Mouse (Mus musculus) erythroid progenitor cell, adult 5-6 weeks (primary cell): ENCODE measurements around the gene Tmie. TPM values are rescaled to one million over a fixed set of nuclear protein-coding genes. Genes with fewer than 3 reads are reported as not detected.
"Not testable (repeated sequence)": the region's sequence is repeated elsewhere in the genome, so short reads cannot be mapped to it uniquely, and the experiment has no call there.

Experiments used
- ATAC-seq: replicated peaks from 2 replicates; pipeline ENCODE4 v1.8.0; 2016; ENCODE audit warnings: moderate number of reproducible peaks, mild to moderate bottlenecking, moderate TSS enrichment, inconsistent platforms; ENCODE audit not compliant: poor library complexity, low FRiP score, severe bottlenecking
- total RNA-seq, 2 experiments: library from RNA; stranded (forward) in 1 of 2; stranded (reverse) in 1 of 2; fragments of 150-400 nt in 1 of 2; fragments of 186-747, 209-891 nt in 1 of 2; gene quantifications; 2 replicates each; pipeline versions ENCODE4 v1.2.3 to v1.2.4; 2015 to 2017; ENCODE audit warnings: low replicate concordance in 2 of 2

The Tmie gene
- total RNA-seq, 2 experiments from 2014 or later, result not detected

- ATAC-seq, result no peak
These were observed 24.0 kb downstream of the Tmie start for GRCm38 (mm10) chr9:110855903-110856302.

GRCm38 (mm10) chr9:110849162-110849561 is 30.8 kb downstream of the Tmie start:
- ATAC-seq, result no peak

GRCm38 (mm10) chr9:110844206-110844605 is 35.7 kb downstream of the Tmie start, which contains the start of gene Prss46:
Prss46 (plus strand) TSS chr9:110844506.
- no peak for ATAC-seq

- no peak for ATAC-seq
These were observed 38.5 kb downstream of the Tmie start for GRCm38 (mm10) chr9:110841438-110841837.

DNA sequence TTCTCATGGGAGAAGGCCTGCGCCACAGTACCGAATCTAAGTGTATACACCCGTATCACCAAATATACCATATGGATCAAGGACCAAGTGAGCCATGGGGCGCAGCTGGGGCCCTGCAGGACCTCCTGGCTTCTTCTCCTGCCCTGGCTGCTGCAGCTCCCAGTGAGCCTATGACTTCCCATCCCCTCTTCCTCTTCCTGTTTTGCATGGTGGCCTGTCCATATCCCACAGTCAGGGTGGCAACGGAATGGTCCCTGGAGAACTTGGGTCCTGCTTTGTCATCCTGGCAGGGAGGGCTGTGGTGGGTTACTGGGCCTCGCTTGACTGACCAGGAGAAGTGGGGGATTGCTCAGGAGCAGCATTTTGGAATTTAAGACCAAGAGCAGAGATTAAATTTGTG is 39.0 kb downstream of the Tmie start:
- ATAC-seq, result no peak

DNA sequence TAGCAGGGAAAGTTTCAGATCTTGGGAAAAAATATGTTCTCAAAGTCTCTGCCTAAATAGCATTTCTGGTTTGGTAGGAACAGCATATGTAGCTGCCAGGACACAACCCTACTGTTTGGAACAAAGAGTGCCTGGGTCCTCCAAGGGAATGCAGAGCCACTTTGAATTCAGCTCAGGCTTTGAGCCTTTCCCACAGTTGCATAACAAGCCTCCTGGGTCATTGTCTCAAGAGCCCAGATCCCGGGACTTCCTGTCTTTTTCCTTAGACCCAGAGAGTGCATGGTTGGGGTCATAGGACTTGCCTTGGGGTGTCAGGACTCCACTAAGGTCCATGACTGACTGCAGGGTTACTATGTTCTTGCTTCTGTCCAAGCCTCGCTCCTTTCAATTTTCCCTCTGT is 43.8 kb downstream of the Tmie start:
- ATAC-seq, result no peak

DNA sequence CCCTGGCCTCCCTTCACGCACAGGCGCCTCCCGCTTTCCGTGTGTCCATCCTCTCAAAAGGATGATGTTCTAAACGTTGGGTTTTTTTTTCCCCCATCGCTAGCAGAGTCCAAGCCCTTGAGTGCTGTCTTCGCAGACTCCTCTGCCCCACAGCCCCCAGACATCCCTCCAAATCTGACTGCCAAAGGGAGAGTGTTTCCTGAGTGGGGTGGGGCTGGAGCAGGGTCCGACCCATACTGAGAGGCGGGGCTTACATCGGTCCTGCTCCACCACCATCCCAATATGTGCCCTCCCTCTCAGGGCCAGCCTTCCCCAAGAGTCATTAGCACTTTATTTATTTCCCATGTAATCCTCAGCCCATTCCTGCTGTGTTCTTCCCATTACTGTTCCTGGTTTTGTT is 45.0 kb downstream of the Tmie start:
- no peak for ATAC-seq

GRCm38 (mm10) chr9:110834411-110834810 is 45.5 kb downstream of the Tmie start, which contains the start of gene Prss45:
Prss45 (plus strand) TSS chr9:110834588.
- ATAC-seq, result no peak

GRCm38 (mm10) chr9:110833021-110833420 is 46.9 kb downstream of the Tmie start:
- ATAC-seq, result no peak

- ATAC-seq, result no peak
These were observed 53.5 kb downstream of the Tmie start, which contains the start of gene Prss43 for GRCm38 (mm10) chr9:110826390-110826789. Prss43 (plus strand) TSS chr9:110826690.

GRCm38 (mm10) chr9:110825832-110826231 is 54.1 kb downstream of the Tmie start:
- no peak for ATAC-seq

DNA sequence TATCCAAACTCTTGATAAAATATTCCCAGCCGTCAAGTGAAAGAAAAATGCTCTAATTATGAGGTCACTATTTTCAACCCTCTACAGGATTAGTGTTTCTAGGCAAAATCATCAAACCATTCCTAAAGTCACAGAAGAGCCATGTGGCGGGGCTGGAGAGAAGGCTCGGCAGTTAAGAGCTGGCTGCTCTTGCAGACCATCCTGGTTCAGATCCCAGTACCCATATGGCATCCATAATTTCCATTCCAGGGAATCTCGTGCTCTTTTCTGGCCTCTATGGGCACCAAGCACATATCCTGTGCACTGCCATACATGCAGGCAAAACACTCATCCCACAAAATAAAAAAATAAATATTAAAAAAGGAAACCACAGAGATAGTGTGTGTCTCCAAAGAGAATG is 54.5 kb downstream of the Tmie start:
- no peak for ATAC-seq

- no peak for ATAC-seq
These were observed 58.5 kb downstream of the Tmie start for GRCm38 (mm10) chr9:110821436-110821835.

GRCm38 (mm10) chr9:110820546-110820945 is 59.4 kb downstream of the Tmie start:
- ATAC-seq, result not testable (repeated sequence)

Other genes with a start within 250 kb of the Tmie start
- 9.4 and 16.3 TPM in 2 replicates for gene Nbeal2, start 226.0 kb downstream of the Tmie start, total RNA-seq (2015; ENCODE audit: low replicate concordance)
- gene Nbeal2, start 226.0 kb downstream of the Tmie start, total RNA-seq (2017; ENCODE audit: low replicate concordance), result 1.4 and 10.1 TPM in 2 replicates
- gene Ccdc12, start 223.6 kb downstream of the Tmie start, total RNA-seq (2015; ENCODE audit: low replicate concordance), result 59.8 and 67.1 TPM in 2 replicates
- gene Ccdc12, start 223.6 kb downstream of the Tmie start, total RNA-seq (2017; ENCODE audit: low replicate concordance), result 32.8 and 34.5 TPM in 2 replicates
- not detected in 2 replicates for gene Myl3, start 138.3 kb downstream of the Tmie start, total RNA-seq (2015; ENCODE audit: low replicate concordance)
- not detected in 2 replicates for gene Myl3, start 138.3 kb downstream of the Tmie start, total RNA-seq (2017; ENCODE audit: low replicate concordance)
- 1.3 TPM in 1 of 2 replicates, not detected in the other for gene Pth1r, start 133.0 kb downstream of the Tmie start, total RNA-seq (2015; ENCODE audit: low replicate concordance)
- gene Pth1r, start 133.0 kb downstream of the Tmie start, total RNA-seq (2017; ENCODE audit: low replicate concordance), result 0.77 TPM in 1 of 2 replicates, not detected in the other
- not detected in 2 replicates for gene Prss42, start 81.9 kb downstream of the Tmie start, total RNA-seq (2015; ENCODE audit: low replicate concordance)
- not detected in 2 replicates for gene Prss42, start 81.9 kb downstream of the Tmie start, total RNA-seq (2017; ENCODE audit: low replicate concordance)
- gene Prss44, start 66.1 kb downstream of the Tmie start, total RNA-seq (2015; ENCODE audit: low replicate concordance), result not detected in 2 replicates
- not detected in 2 replicates for gene Prss44, start 66.1 kb downstream of the Tmie start, total RNA-seq (2017; ENCODE audit: low replicate concordance)
- gene Prss43, start 53.4 kb downstream of the Tmie start, total RNA-seq (2015; ENCODE audit: low replicate concordance), result not detected in 2 replicates
- gene Prss43, start 53.4 kb downstream of the Tmie start, total RNA-seq (2017; ENCODE audit: low replicate concordance), result not detected in 2 replicates
- not detected in 2 replicates for gene Prss45, start 45.5 kb downstream of the Tmie start, total RNA-seq (2015; ENCODE audit: low replicate concordance)
- gene Prss45, start 45.5 kb downstream of the Tmie start, total RNA-seq (2017; ENCODE audit: low replicate concordance), result not detected in 2 replicates
- gene Prss46, start 35.6 kb downstream of the Tmie start, total RNA-seq (2015; ENCODE audit: low replicate concordance), result not detected in 2 replicates
- gene Prss46, start 35.6 kb downstream of the Tmie start, total RNA-seq (2017; ENCODE audit: low replicate concordance), result not detected in 2 replicates
- not detected in 2 replicates for gene Prss50, start 22.1 kb downstream of the Tmie start, total RNA-seq (2015; ENCODE audit: low replicate concordance)
- not detected in 2 replicates for gene Prss50, start 22.1 kb downstream of the Tmie start, total RNA-seq (2017; ENCODE audit: low replicate concordance)
- gene Als2cl, start 243 bp downstream of the Tmie start, total RNA-seq (2015; ENCODE audit: low replicate concordance), result 0.36 TPM in 1 of 2 replicates, not detected in the other
- gene Als2cl, start 243 bp downstream of the Tmie start, total RNA-seq (2017; ENCODE audit: low replicate concordance), result 0.26 TPM in 1 of 2 replicates, not detected in the other
- not detected in 2 replicates for gene Fam240a, start 36.7 kb upstream of the Tmie start, total RNA-seq (2015; ENCODE audit: low replicate concordance)
- not detected in 2 replicates for gene Fam240a, start 36.7 kb upstream of the Tmie start, total RNA-seq (2017; ENCODE audit: low replicate concordance)
- gene Tdgf1, start 66.0 kb upstream of the Tmie start, total RNA-seq (2015; ENCODE audit: low replicate concordance), result not detected in 2 replicates
- gene Tdgf1, start 66.0 kb upstream of the Tmie start, total RNA-seq (2017; ENCODE audit: low replicate concordance), result not detected in 2 replicates
- gene Lrrc2, start 71.4 kb upstream of the Tmie start, total RNA-seq (2015; ENCODE audit: low replicate concordance), result 0.72 TPM in 1 of 2 replicates, not detected in the other
- gene Lrrc2, start 71.4 kb upstream of the Tmie start, total RNA-seq (2017; ENCODE audit: low replicate concordance), result not detected in 2 replicates
- gene Rtp3, start 110.5 kb upstream of the Tmie start, total RNA-seq (2015; ENCODE audit: low replicate concordance), result not detected in 2 replicates
- gene Rtp3, start 110.5 kb upstream of the Tmie start, total RNA-seq (2017; ENCODE audit: low replicate concordance), result not detected in 2 replicates
- gene Ltf, start 139.2 kb upstream of the Tmie start, total RNA-seq (2015; ENCODE audit: low replicate concordance), result 420 and 461 TPM in 2 replicates
- gene Ltf, start 139.2 kb upstream of the Tmie start, total RNA-seq (2017; ENCODE audit: low replicate concordance), result 308 and 520 TPM in 2 replicates
- gene Ccrl2, start 177.4 kb upstream of the Tmie start, total RNA-seq (2015; ENCODE audit: low replicate concordance), result 11.5 and 13.8 TPM in 2 replicates
- 25.2 and 26.2 TPM in 2 replicates for gene Ccrl2, start 177.4 kb upstream of the Tmie start, total RNA-seq (2017; ENCODE audit: low replicate concordance)
- 8.4 and 37.8 TPM in 2 replicates for gene Lrrfip2, start 237.5 kb upstream of the Tmie start, total RNA-seq (2015; ENCODE audit: low replicate concordance)
- gene Lrrfip2, start 237.5 kb upstream of the Tmie start, total RNA-seq (2017; ENCODE audit: low replicate concordance), result 57.0 and 75.1 TPM in 2 replicates